Mouse (Mus musculus) olfactory bulb, adult 2 months (tissue): ENCODE results near the gene Rabl3.

Experiments
- CTCF ChIP-seq: fragments of 200-500 bp; IDR thresholded peaks from 2 replicates; pipeline ENCODE4 v1.5.1; 2012; ENCODE audit warnings: low read depth, mild to moderate bottlenecking, low read length, moderate library complexity; ENCODE audit not compliant: insufficient read depth
- POLR2A ChIP-seq: fragments of 200-500 bp; IDR thresholded peaks from 2 replicates; pipeline ENCODE4 v1.6.1; 2012; ENCODE audit warnings: mild to moderate bottlenecking, low read depth, low read length, moderate library complexity; ENCODE audit not compliant: insufficient read depth

- TF ChIP-seq POLR2A (no peak), CTCF (no peak)
Measured at GRCm38 (mm10) chr16:37579994-37580393, 40.3 kb downstream of the Rabl3 start, which contains the start of gene Hgd.
